Mouse (Mus musculus) embryo, embryonic 10.5 days (tissue): ENCODE results near the gene Grsf1.

Experiments
- DNase-seq: peaks from one replicate; pipeline ENCODE4 v3.0.0-alpha.2; 2015; ENCODE audit warnings: low spot score

The Grsf1 gene

DNA sequence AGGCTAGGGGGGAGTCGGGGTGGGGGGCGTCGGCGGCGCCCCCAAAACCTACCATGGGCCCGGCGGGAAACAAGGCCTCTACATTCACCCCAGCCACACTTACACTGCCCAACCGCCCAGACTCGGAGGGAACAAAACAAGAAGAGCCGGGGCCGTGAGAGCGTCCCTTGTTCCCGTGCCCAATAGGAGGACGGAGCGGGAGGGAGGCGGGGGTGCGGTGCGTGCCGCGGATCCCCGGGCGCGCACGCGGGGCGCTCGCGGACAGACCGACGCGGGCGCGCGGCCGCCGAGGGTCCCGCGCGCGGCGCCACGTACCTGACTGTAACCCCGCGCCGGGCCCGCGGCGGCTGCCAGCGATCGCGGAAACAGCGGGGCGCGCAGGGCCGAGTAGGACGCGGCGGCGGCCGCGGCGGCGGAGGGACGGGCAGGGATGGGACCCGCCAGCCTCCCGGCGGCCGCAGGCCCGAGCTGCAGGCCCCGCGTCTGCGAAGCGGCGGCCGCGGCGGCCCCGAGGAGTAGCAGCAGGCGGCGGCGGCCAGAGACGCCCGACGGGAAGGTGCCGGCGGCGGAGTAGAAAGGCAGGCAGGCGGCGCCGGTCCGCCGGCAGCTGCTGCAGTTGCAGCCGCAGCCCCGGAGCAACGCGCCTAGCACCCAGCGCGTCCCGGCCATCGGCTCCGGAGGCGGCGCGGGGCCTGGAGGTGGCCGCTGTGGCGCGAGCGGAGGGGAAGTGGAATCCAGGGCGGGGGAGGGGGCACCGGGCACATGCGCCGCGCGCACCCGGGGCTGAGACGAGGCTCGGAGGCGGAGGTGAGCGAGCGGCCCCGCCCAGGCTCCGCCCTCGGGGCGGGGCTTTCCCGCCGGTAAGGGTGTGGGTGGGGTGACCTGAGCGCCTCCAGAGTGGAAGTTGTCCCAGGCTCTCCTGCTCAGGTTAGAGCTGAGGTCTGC is at the start of gene Grsf1:
Gene Grsf1, minus strand, starts transcription at position 729 of the 945 bp plus-strand sequence.
- DNase-seq: peak; percentile 93

DNA sequence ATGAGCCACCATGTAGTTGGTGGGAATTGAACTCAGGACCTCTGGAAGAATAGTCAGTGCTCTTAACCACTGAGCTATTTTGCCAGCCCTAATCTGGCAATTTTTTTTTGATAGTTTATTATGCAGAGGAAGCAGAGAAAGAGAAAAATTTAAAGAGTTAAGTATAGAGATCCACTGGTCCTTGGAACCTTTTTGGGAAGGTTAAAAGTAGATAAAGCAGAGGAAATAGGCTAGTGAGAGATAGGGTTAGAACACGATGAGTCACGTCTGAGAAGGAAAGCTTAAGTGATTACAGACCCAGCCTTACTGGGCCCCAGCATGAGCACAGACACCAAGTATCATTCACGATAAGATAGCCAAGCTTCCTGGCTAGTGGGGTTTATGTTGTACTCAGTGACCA is 48.1 kb upstream of the Grsf1 start:
- no peak for DNase-seq

GRCm38 (mm10) chr5:88722213-88722600 is 46.2 kb upstream of the Grsf1 start:
- DNase-seq: no peak

DNA sequence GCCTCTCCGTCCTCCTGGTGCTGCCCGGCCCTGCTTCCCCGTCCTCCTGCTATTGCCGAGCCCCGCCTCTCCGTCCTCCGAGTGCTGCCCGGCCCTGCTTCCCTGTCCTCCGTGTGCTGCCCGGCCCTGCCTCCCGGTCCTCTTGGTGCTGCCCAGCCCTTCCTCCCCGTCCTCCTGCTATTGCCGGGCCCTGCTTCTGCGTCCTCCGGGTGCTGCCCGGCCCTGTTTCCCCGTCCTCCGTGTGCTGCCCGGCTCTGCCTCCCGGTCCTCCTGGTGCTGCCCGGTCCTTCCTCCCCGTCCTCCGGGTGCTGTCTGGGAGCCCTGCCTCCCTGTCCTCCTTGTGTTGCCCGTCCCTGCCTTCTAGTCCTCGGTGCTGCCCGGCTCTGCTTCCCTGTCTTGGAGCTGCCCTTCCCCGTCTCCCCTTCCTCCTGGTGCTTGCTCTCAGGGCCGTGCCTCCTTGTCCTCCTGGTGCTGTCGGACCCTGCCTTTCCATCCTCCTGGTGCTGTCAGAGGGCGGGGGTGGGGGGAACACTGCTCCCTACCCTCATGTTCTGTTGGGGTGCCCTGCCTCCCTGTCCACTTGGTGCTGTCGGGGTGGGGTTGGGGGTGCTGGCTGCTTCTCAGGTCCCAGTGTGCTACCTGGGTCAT is 45.7 kb upstream of the Grsf1 start:
- peak; percentile 23 for DNase-seq

GRCm38 (mm10) chr5:88721003-88721475 is 45.1 kb upstream of the Grsf1 start:
- no peak for DNase-seq

DNA sequence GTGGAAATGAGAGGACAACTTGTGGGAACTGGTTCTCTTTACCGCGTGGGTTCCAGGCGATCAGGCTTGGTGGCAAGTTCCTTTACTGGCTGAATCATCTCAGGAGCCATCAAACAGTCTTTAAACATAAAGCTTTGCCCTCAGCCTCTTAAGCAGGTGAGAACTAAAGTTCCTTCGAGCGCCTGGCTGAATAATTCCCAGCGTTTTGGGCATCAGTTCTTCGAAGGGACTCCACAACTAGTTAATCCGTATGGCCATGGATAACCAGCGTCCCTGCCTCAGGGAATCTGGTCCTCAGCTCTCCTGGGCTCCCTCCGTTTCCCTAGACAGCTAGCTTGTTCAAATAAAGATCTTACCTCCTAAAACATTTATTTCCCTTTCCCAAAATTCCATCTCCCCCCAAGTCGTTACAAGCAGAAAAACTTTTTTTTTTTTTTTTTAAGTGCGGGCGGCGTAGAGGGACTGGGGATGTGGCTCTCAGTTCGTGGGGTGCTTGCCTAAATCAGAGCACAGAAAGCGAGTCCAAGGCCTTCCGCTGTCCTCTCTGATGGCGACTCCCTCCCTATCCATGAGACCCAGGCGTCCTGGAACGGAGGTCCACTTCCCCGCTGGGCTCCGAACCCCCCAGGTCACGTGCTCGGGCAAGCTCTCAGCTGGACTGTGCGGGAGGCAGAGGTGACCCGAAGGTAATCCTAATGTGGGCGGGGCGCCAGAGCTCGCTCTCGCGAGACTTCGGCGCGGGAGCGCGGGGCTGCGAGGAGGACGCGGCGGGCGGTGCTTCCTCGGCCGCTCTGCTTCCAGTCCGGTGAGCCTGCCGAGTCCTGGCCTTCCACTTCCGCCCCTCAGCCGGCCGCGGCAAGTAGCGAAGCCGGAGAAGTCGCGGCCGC is 44.4 kb upstream of the Grsf1 start, which contains the start of gene Mob1b:
Gene Mob1b, plus strand, starts transcription at position 740 of the 887 bp plus-strand sequence.
- DNase-seq: peak; percentile 97

- DNase-seq: no peak
Measured at GRCm38 (mm10) chr5:88716983-88717382, 41.0 kb upstream of the Grsf1 start.

- no peak for DNase-seq
Measured at GRCm38 (mm10) chr5:88712328-88712727, 36.4 kb upstream of the Grsf1 start.

GRCm38 (mm10) chr5:88711618-88712224 is 35.8 kb upstream of the Grsf1 start:
- DNase-seq: peak; percentile 55

DNA sequence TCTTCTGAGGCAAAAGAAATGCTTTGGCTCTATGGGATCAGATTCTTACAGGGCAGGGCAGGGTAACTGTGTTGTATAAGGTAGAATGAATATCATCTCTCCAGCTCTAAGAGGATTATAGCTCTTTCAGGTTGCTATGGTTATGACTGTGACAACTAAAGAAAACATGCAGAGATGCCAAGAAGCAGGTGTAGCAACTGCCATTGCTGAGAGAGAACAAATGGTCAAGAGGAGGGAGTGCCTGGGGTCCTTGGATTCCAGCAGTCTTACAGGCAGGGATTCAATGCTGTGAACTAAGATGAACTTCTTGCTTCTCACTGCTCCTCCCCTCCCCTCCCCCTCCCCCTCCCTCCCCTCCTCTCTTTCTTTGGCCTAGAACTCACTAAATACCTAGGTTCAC is 35.2 kb upstream of the Grsf1 start:
- DNase-seq: peak; percentile 19

DNA sequence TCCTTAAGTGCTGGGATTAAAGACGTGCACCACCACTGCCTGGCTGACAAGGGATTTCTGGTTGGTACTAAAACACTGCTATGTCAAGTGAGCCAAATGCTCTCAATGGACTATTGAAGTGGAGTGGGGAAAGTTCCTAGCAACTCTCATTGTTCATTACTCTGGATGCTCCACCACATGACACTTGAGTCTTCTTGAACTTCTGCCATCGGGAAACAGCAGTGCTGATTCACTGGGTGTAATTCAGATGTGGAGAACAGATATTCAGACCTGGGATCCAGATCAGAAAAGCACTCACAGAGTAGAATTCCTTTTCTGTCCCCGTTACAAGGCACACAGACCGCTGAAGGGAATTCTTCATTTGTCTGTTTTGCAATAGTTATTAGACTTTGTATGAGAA is 27.6 kb upstream of the Grsf1 start:
- DNase-seq: no peak

DNA sequence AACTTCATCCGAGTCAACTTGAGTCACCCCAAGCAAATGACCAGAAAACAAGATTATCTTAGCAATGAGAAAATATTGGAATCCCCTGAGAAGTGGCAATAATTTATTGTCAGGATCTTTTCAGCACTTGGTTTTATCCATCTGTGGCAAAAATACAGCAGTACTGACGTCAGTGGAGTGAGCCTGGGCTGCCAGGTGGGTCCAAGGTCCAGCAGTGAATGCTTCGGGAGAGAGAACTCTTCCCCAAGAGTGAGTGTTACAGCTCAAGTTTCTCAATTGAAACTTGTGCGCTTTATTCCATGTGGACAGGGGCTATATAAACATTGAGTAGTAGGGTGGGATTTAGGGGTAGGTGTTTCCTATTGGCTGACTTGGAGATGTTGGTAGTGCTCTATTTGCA is 26.1 kb upstream of the Grsf1 start:
- DNase-seq: no peak

GRCm38 (mm10) chr5:88699251-88699913 is 23.4 kb upstream of the Grsf1 start:
- DNase-seq: no peak

DNA sequence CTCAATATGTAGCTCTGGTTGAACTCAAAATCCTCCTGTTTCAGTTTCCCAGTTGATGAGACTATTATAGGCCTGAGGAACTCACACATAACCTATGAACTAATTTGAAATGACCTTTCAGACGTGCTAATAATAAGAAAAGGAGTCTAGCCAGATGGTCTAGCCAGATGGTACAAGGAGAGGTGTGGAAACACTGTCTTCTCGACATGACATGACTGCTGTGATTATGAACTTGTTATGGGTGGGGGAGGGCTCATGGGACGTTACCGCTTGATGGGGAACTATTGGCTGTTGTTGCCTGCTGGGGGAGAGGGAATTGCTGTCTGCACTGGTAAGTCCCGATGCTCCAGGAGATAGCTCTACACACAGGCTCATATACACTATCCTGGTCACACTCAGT is 21.3 kb upstream of the Grsf1 start:
- DNase-seq: no peak

- no peak for DNase-seq
Measured at GRCm38 (mm10) chr5:88693057-88693456, 17.1 kb upstream of the Grsf1 start.

DNA sequence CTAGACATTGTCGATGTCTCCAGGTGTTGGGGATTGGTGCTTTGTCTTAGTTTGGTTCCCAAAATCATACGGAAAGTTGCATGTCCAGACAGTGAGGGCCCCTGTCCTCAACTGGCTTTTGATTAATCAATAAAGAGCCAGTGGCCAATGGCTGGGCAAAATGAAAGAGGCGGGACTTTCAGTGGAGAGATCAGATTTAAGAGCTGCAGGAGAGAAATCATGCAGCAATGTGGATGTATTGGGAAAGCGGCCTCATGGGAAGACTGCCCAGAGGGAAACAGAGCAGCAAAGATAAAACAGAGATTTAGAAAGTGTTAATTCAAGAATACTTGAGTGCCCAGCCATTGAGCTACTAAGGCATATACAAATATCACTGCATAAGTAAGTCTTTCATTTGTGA is 16.6 kb upstream of the Grsf1 start:
- DNase-seq: no peak

- no peak for DNase-seq
Measured at GRCm38 (mm10) chr5:88691506-88692095, 15.6 kb upstream of the Grsf1 start.

DNA sequence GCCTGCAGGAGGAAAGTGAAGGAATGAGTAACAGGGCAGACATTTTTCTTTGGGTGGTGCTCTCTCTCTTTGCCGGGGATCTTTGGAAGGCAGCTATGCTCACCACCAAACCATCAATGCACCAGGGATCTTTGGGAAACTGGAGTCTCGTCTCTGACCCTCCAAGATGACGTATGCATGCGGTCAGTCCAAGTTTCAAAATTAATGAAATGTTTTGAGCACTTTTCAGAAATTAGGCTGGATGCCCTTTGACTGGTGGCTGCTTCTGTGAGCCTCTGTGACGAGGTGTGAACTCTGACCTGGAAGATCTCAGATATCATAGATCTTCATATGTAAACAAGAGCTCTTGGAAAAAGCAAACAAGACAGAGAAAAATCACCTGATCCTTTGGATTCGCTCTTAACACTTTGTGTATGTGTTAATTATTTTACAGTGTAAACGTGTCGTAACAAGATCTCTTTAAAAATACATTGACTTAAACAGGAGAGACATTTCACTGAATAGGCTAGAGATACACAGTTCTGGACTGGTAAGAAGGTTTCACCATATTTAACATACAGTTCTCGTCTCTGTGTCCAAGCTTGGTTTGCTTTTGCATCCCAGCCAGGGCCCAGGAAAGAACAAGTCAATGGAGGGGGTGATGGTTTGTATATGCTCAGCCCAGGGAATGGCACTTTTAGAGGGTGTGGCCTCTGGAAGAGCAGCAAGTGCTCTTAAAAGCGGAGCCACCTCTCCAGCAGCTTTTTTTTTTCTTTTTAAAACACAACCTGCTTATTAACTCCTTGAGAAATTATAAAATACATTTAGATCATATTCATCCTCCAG is 14.9 kb upstream of the Grsf1 start:
- DNase-seq: no peak

GRCm38 (mm10) chr5:88689279-88689938 is 13.4 kb upstream of the Grsf1 start:
- peak; percentile 77 for DNase-seq
